Mouse (Mus musculus) lung, embryonic 16.5 days (tissue): ENCODE results near the gene Dguok. TPM values are rescaled to one million over a fixed set of nuclear protein-coding genes. Genes with fewer than 3 reads are reported as not detected.
A peak's percentile ranks its signal among the peaks of the same experiment; 100 is the strongest.

Experiments used
- ATAC-seq: fragments of 200-750 bp; cut with Nextera tagmentation; 2 replicates; pipeline ENCODE4 v1.8.0; 2017; ENCODE audit warnings: low read depth, mild to moderate bottlenecking, moderate library complexity
- H3K27ac ChIP-seq: fragments of 300-500 bp; sonication (generic); 2 replicates; pipeline ENCODE4 v1.5.1; 2014; ENCODE audit warnings: mild to moderate bottlenecking, control low read depth, low read length
- H3K27me3 ChIP-seq: fragments of 300-500 bp; sonication (generic); 2 replicates; pipeline ENCODE4 v1.6.1; 2014; ENCODE audit warnings: low read depth, low read length, mixed read lengths; ENCODE audit not compliant: control insufficient read depth, insufficient read depth
- H3K36me3 ChIP-seq: fragments of 300-500 bp; sonication (generic); 2 replicates; pipeline ENCODE4 v1.6.1; 2014; ENCODE audit warnings: low read length; ENCODE audit not compliant: control insufficient read depth, insufficient read depth
- H3K4me1 ChIP-seq: fragments of 300-500 bp; sonication (generic); replicated peaks from 2 replicates; pipeline ENCODE4 v1.6.1; 2014; ENCODE audit warnings: low read length, mixed read lengths; ENCODE audit not compliant: control insufficient read depth, insufficient read depth
- H3K4me2 ChIP-seq: fragments of 300-500 bp; sonication (generic); 2 replicates; pipeline ENCODE4 v1.6.1; 2014; ENCODE audit warnings: low read depth, low read length, control low read depth
- H3K4me3 ChIP-seq: fragments of 300-500 bp; sonication (generic); 2 replicates; pipeline ENCODE4 v1.5.1; 2014; ENCODE audit warnings: mild to moderate bottlenecking, low read length, control low read depth
- H3K9ac ChIP-seq: fragments of 300-500 bp; sonication (generic); 2 replicates; pipeline ENCODE4 v1.6.1; 2014; ENCODE audit warnings: low read length, control low read depth
- H3K9me3 ChIP-seq: fragments of 300-500 bp; sonication (generic); 2 replicates; pipeline ENCODE4 v1.6.1; 2016; ENCODE audit warnings: low read length; ENCODE audit not compliant: control insufficient read depth
- WGBS: fragments of 180-500 bp; shearing (Covaris S2); extraction: QIAGEN DNeasy Blood & Tissue Kit; methylation state at CpG from one replicate; pipeline ENCODE4 v1.1.7; 2014; 5-methylcytosine and 5-hydroxymethylcytosine counted together
- polyA plus RNA-seq: library from polyadenylated mRNA; unstranded; fragments of >200 nt; fragmentation: Nextera tagmentation; extraction: Ambion mirVana; gene quantifications from 2 replicates; pipeline ENCODE4 v1.2.1, GENCODE M21; 2015

The Dguok gene
- polyA plus RNA-seq, 1 experiment from 2014 or later = 78.3 TPM

DNA sequence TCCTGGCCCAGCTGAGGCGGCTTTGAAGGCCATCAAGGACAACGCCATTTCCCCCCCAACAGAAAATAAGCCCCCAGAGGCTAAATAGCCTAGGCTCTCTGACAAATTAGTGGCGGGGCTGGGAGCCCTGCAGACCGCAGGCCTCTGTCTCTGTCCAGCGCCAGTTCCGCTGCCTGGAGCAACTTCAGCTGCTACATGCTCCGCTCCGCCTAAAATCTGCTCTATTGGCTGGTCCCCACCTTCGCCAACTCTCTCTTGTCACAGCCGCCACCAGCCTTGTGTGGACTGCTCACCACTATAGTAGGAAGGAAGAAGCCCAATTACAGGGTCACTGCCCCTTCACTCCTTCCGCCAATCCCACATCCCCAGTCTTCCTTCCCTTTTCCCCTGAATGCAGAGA, 53.1 kb downstream of the Dguok start:
- Histone ChIP-seq H3K4me1 (peaks cover 70% of the 10 kb centered on the region), H3K4me2 (peak overlapping the region; percentile 94), H3K27me3 (no peaks in the 10 kb centered on the region), H3K9ac (peak overlapping the region; percentile 46), H3K9me3 (no peaks in the 10 kb centered on the region), H3K27ac (peak overlapping the region; percentile 28; the same call in 1 of the 2 replicates), H3K4me3 (peak overlapping the region; percentile 85), H3K36me3 (peaks cover 2% of the 10 kb centered on the region; the same call in 1 of the 2 replicates)
- 27% methylated on average over 11 of the region's 11 CpGs for WGBS
- ATAC-seq = no peak

DNA sequence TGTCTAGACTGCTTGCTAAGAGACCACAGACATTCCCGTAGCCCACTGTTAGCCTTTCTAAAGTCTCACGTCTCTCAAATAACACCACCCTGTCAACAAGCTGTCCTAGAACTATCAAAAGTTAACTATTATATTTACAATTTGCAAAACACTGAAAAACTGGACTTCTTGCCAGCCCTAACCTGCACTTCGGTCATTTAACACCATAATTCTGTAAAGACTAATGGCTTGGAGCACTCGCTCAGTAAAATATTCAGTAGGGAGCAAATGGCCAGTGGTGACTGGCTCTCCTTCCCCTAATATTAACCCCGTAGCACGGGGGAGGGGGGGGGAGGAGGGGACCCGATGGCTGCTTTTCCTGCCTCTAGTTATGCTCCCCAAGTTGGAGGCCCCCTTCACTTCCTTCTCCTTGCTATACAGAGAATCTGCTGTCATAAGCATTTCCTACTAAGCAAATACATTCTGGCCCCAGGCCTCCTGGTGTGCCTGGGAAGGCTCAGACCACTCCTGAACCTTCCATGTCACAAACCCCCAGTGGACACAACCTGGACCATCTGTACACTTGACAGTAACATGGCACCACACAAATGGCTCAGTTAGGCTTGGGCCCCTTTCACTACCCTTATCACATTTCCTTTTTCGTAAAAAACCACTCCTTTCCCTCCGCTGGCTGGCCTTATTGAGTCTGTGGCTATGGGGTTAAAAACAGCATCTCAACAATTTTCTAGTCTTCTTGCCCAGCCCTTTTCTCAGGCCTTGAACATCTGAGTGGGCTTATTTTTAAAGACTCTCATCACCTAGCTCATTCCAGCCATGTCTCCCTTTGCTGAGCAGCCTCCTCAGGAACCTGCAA, 56.1 kb downstream of the Dguok start:
- H3K36me3 ChIP-seq = peaks cover 11% of the 10 kb centered on the region
- H3K27ac ChIP-seq = no peak overlapping the region
- H3K9me3 ChIP-seq = no peaks in the 10 kb centered on the region
- peak overlapping the region; percentile 21; the same call in 1 of the 2 replicates for H3K9ac ChIP-seq
- WGBS = 43% methylated on average over 9 of the region's 9 CpGs
- no peaks in the 10 kb centered on the region for H3K27me3 ChIP-seq
- no peak for ATAC-seq
- no peak overlapping the region for H3K4me2 ChIP-seq
- peaks cover 67% of the 10 kb centered on the region for H3K4me1 ChIP-seq
- H3K4me3 ChIP-seq = no peak overlapping the region

DNA sequence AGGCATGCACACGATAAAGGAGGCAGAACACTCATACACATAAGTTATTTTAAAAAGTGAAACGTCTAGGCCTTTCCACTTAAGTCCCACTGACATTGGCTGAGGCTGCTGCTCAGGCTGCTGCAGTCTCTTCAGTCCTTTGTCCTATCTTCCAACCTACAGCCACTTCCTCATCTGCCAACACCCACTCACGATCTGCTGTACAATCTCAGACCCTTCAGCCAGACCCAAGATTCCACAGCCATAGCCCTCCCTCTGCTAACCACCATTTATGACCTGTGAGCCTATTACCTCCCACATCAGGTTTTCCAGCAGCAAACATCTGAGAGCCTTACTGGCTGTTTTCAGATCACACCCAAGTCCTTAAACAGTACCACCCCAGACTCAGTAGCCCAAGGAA, 57.3 kb downstream of the Dguok start:
- H3K27ac ChIP-seq = no peak overlapping the region
- 23% methylated on average over 3 of the region's 3 CpGs for WGBS
- H3K9ac ChIP-seq = no peak overlapping the region
- H3K4me1 ChIP-seq = peaks cover 62% of the 10 kb centered on the region
- peaks cover 16% of the 10 kb centered on the region for H3K36me3 ChIP-seq
- no peak overlapping the region for H3K4me2 ChIP-seq
- no peak for ATAC-seq
- H3K27me3 ChIP-seq = no peaks in the 10 kb centered on the region
- no peak overlapping the region for H3K4me3 ChIP-seq
- H3K9me3 ChIP-seq = no peaks in the 10 kb centered on the region

GRCm38 (mm10) chr6:83448911-83449310, 57.9 kb downstream of the Dguok start:
- Histone ChIP-seq H3K4me1 (peaks cover 62% of the 10 kb centered on the region), H3K27ac (no peak overlapping the region), H3K9me3 (no peaks in the 10 kb centered on the region), H3K9ac (no peak overlapping the region), H3K4me3 (no peak overlapping the region), H3K27me3 (no peaks in the 10 kb centered on the region), H3K36me3 (peaks cover 16% of the 10 kb centered on the region), H3K4me2 (no peak overlapping the region)
- ATAC-seq = no peak
- 56% methylated on average over 4 of the region's 4 CpGs for WGBS

DNA sequence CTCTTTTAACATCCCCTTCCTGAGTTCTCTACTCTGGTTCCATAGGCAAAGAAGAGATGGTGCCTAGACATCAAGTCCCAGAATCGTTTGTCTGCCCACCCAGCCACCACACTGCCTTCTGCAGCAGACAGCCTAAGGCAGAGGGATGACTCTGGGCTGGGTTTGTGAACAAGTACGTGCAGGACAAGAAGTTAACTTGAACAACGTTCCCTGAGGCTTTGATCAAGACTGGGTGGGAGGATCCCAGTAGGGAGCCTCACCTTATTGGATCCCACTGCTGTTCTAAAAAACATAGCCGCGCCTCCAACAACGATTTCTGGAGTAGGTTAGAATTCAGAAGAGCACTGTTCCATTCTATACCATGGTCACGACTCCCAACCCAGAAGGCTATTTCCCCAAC, 59.7 kb downstream of the Dguok start:
- Histone ChIP-seq H3K27me3 (no peaks in the 10 kb centered on the region), H3K4me1 (peaks cover 64% of the 10 kb centered on the region), H3K36me3 (peaks cover 14% of the 10 kb centered on the region; the same call in 1 of the 2 replicates), H3K27ac (no peak overlapping the region), H3K4me3 (no peak overlapping the region), H3K4me2 (no peak overlapping the region), H3K9me3 (no peaks in the 10 kb centered on the region), H3K9ac (no peak overlapping the region)
- no peak for ATAC-seq
- WGBS = 72% methylated on average over 7 of the region's 7 CpGs

DNA sequence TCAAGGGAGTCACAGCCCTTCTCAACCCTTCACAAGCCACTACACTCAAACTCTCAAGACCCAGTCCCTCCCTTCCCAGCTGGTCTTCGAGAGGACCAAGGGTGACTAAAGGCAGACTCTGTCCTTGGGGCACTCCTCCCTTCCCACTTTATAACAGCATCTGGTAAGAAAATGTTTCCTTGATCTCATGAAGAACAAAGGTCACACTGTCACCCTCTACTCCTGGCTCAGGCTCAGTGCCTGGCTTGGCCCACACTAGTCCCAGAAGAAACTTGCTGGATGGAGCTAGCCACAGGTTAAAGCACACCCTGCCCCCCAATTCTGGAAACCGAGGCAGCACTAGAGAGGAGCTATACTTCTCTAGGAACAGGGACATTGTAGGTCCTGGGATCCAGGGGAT, 61.0 kb downstream of the Dguok start:
- 71% methylated on average over 2 of the region's 2 CpGs for WGBS
- Histone ChIP-seq H3K36me3 (peaks cover 14% of the 10 kb centered on the region; the same call in 1 of the 2 replicates), H3K9ac (no peak overlapping the region), H3K27me3 (no peaks in the 10 kb centered on the region), H3K4me1 (peaks cover 56% of the 10 kb centered on the region), H3K9me3 (no peaks in the 10 kb centered on the region), H3K27ac (no peak overlapping the region), H3K4me3 (no peak overlapping the region), H3K4me2 (no peak overlapping the region)
- ATAC-seq = no peak

DNA sequence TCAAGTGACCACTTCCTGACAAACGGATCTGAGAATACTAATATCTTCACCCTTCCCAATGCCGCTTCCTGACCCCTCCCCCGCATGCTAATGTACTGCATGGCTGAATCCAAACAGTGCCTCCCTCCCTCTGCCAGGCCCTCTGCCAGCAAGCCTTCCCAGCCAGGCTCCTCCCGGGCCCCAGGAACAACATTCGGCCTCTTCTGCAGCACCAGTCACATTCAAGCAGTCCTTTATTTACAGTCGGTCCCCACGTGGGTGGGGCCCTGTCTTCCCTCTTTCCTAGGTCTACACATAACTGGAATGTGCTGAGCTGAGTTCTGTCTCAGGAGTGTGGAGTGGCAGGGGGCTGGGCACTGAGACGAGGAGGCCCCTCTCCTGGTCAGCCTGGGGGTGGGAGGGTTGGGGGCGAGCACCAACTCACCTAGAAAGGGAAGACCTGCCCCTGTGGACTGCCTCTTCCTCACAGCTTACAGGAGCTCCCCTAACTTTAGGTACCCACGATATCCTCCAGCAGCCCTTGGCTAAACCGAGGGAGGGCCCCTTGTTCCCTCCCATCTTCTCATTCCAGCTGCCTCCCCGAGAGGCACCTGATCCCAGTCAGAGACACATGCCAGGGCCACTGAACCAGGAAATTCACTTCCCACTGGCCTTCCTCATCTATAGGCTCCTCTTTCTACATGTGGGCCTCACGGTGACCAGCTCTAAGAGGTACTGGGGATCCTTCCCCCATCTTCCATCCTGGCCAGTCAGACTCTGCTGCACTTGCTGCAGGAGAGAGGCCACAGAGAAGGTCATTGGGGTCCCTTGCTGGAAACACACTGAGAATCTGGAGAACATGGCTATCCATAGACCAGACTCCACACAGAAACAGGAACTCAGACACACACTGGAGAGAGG, 63.1 kb downstream of the Dguok start:
- WGBS = 8% methylated on average over 13 of the region's 13 CpGs
- H3K27me3 ChIP-seq = no peaks in the 10 kb centered on the region
- ATAC-seq = peak; percentile 80
- H3K9ac ChIP-seq = 0 out of 2 replicates have a peak overlapping the region, but pooled peaks have one; percentile 17
- peaks cover 14% of the 10 kb centered on the region; the same call in 1 of the 2 replicates for H3K36me3 ChIP-seq
- H3K4me2 ChIP-seq = peak overlapping the region; percentile 37
- peak overlapping the region; percentile 84 for H3K27ac ChIP-seq
- no peak overlapping the region for H3K4me3 ChIP-seq
- peaks cover 59% of the 10 kb centered on the region for H3K4me1 ChIP-seq
- H3K9me3 ChIP-seq = no peaks in the 10 kb centered on the region

GRCm38 (mm10) chr6:83442639-83443038, 64.1 kb downstream of the Dguok start:
- Histone ChIP-seq H3K27me3 (no peaks in the 10 kb centered on the region), H3K36me3 (peaks cover 7% of the 10 kb centered on the region), H3K4me1 (peaks cover 63% of the 10 kb centered on the region), H3K4me3 (no peak overlapping the region), H3K9ac (no peak overlapping the region), H3K9me3 (no peaks in the 10 kb centered on the region), H3K4me2 (peak overlapping the region; percentile 82; the same call in 1 of the 2 replicates), H3K27ac (peak overlapping the region; percentile 93)
- WGBS = 59% methylated on average over 3 of the region's 3 CpGs
- ATAC-seq = no peak
